Mouse (Mus musculus): ENCODE data around the gene Dhx32. TPM values are rescaled to one million over a fixed set of nuclear protein-coding genes. Genes with fewer than 3 reads are reported as not detected.

Dhx32 gene
- polyA plus RNA-seq, 1 experiment from 2014 or later, result 22.6 TPM

- no peak for ATAC-seq (ENCODE audit: insufficient read depth)
- H3K27ac ChIP-seq (ENCODE audit: low read depth), result no peak overlapping the region
- no peak for DNase-seq
- no peaks in the 10 kb centered on the region for H3K27me3 ChIP-seq (ENCODE audit: insufficient read depth, low read length)
- no peak overlapping the region for H3K4me3 ChIP-seq (ENCODE audit: low read depth, low read length)
- TF ChIP-seq CTCF (IDR thresholded peaks at IDR 0.05; ENCODE audit: low read depth), result no peak
- H3K9me3 ChIP-seq (ENCODE audit: low read depth, low read length), result no peaks in the 10 kb centered on the region
- WGBS, result 90% methylated on average over 4 of the region's 4 CpGs
- no peak overlapping the region for H3K9ac ChIP-seq
- H3K4me2 ChIP-seq, result no peak overlapping the region
- H3K4me1 ChIP-seq (ENCODE audit: insufficient read depth), result 0 out of 2 replicates have a peak, but pooled peaks cover 11% of the 10 kb centered on the region
- no peaks in the 10 kb centered on the region for H3K36me3 ChIP-seq (ENCODE audit: insufficient read depth)
These were observed 7.6 kb upstream of the Dhx32 start for GRCm38 (mm10) chr7:133790171-133790570.

- Histone ChIP-seq H3K9ac (no peak overlapping the region), H3K9me3 (ENCODE audit: low read depth, low read length) (no peaks in the 10 kb centered on the region), H3K36me3 (ENCODE audit: insufficient read depth) (no peaks in the 10 kb centered on the region), H3K4me1 (ENCODE audit: insufficient read depth) (0 out of 2 replicates have a peak, but pooled peaks cover 3% of the 10 kb centered on the region), H3K4me3 (ENCODE audit: low read depth, low read length) (no peak overlapping the region), H3K27ac (ENCODE audit: low read depth) (no peak overlapping the region), H3K27me3 (ENCODE audit: insufficient read depth, low read length) (no peaks in the 10 kb centered on the region), H3K4me2 (no peak overlapping the region)
- 67% methylated on average over 3 of the region's 3 CpGs for WGBS
- ATAC-seq (ENCODE audit: insufficient read depth) (no peak), DNase-seq (no peak)
- no peak for TF ChIP-seq CTCF (IDR thresholded peaks at IDR 0.05; ENCODE audit: low read depth)
These were observed 5.6 kb upstream of the Dhx32 start for GRCm38 (mm10) chr7:133788147-133788546.

- no peak for DNase-seq
- 84% methylated on average over 6 of the region's 6 CpGs for WGBS
These were observed 5.0 kb upstream of the Dhx32 start for GRCm38 (mm10) chr7:133787571-133787970.

GRCm38 (mm10) chr7:133781991-133782390, 535 bp downstream of the Dhx32 start:
- Histone ChIP-seq H3K4me1 (ENCODE audit: insufficient read depth) (no peaks in the 10 kb centered on the region), H3K9me3 (ENCODE audit: low read depth, low read length) (no peaks in the 10 kb centered on the region), H3K27ac (ENCODE audit: low read depth) (no peak overlapping the region), H3K4me3 (ENCODE audit: low read depth, low read length) (no peak overlapping the region), H3K4me2 (no peak overlapping the region), H3K36me3 (ENCODE audit: insufficient read depth) (no peaks in the 10 kb centered on the region), H3K27me3 (ENCODE audit: insufficient read depth, low read length) (no peaks in the 10 kb centered on the region), H3K9ac (no peak overlapping the region)
- DNase-seq (no peak), ATAC-seq (ENCODE audit: insufficient read depth) (no peak)
- 52% methylated on average over 6 of the region's 6 CpGs for WGBS
- TF ChIP-seq CTCF (IDR thresholded peaks at IDR 0.05; ENCODE audit: low read depth), result no peak

More at GRCm38 (mm10) chr7:133787571-133787970, 5.0 kb upstream of the Dhx32 start:
- no peaks in the 10 kb centered on the region for H3K36me3 ChIP-seq (ENCODE audit: insufficient read depth)
- no peak overlapping the region for H3K9ac ChIP-seq
- H3K4me2 ChIP-seq, result no peak overlapping the region
- H3K27me3 ChIP-seq (ENCODE audit: insufficient read depth, low read length), result no peaks in the 10 kb centered on the region
- H3K4me1 ChIP-seq (ENCODE audit: insufficient read depth), result 0 out of 2 replicates have a peak, but pooled peaks cover 2% of the 10 kb centered on the region
- TF ChIP-seq CTCF (IDR thresholded peaks at IDR 0.05; ENCODE audit: low read depth), result no peak
- H3K4me3 ChIP-seq (ENCODE audit: low read depth, low read length), result no peak overlapping the region
- H3K9me3 ChIP-seq (ENCODE audit: low read depth, low read length), result no peaks in the 10 kb centered on the region
- no peak overlapping the region for H3K27ac ChIP-seq (ENCODE audit: low read depth)
- no peak for ATAC-seq (ENCODE audit: insufficient read depth)

- Histone ChIP-seq H3K27me3 (ENCODE audit: insufficient read depth, low read length) (no peaks in the 10 kb centered on the region), H3K27ac (ENCODE audit: low read depth) (no peak overlapping the region), H3K4me2 (no peak overlapping the region), H3K9me3 (ENCODE audit: low read depth, low read length) (no peaks in the 10 kb centered on the region), H3K9ac (no peak overlapping the region), H3K4me1 (ENCODE audit: insufficient read depth) (no peaks in the 10 kb centered on the region), H3K36me3 (ENCODE audit: insufficient read depth) (no peaks in the 10 kb centered on the region), H3K4me3 (ENCODE audit: low read depth, low read length) (no peak overlapping the region)
- no peak for ATAC-seq (ENCODE audit: insufficient read depth)
- TF ChIP-seq CTCF (IDR thresholded peaks at IDR 0.05; ENCODE audit: low read depth), result no peak
- DNase-seq, result no peak
- 54% methylated on average over 6 of the region's 6 CpGs for WGBS
These were observed 943 bp downstream of the Dhx32 start for GRCm38 (mm10) chr7:133781583-133781982.

GRCm38 (mm10) chr7:133776626-133776996, 5.9 kb downstream of the Dhx32 start, which contains the start of gene Fank1:
Fank1 (plus strand) TSS chr7:133776861.
- Histone ChIP-seq H3K27ac (ENCODE audit: low read depth) (no peak within 1 kb of the TSS), H3K9ac (peak within 1 kb of the TSS; percentile 70), H3K4me2 (peak within 1 kb of the TSS; percentile 88), H3K27me3 (ENCODE audit: insufficient read depth, low read length) (no peaks in the 10 kb centered on the region), H3K9me3 (ENCODE audit: low read depth, low read length) (no peaks in the 10 kb centered on the region), H3K36me3 (ENCODE audit: insufficient read depth) (no peaks in the 10 kb centered on the region), H3K4me1 (ENCODE audit: insufficient read depth) (peaks cover 7% of the 10 kb centered on the region; the same call in 1 of the 2 replicates), H3K4me3 (ENCODE audit: low read depth, low read length) (peak within 1 kb of the TSS; percentile 77)
- DNase-seq, result peak; percentile 93
- TF ChIP-seq CTCF (IDR thresholded peaks at IDR 0.05; ENCODE audit: low read depth), result no peak
- ATAC-seq (ENCODE audit: insufficient read depth), result peak; percentile 94
- under 1% methylated on average over 45 of the region's 45 CpGs for WGBS

GRCm38 (mm10) chr7:133775796-133776625, 6.5 kb downstream of the Dhx32 start:
- peak; percentile 78 for ATAC-seq (ENCODE audit: insufficient read depth)
- H3K27ac ChIP-seq (ENCODE audit: low read depth), result no peak overlapping the region

More at GRCm38 (mm10) chr7:133775796-133776625, 6.5 kb downstream of the Dhx32 start:
- H3K27me3 ChIP-seq (ENCODE audit: insufficient read depth, low read length), result no peaks in the 10 kb centered on the region
- 4% methylated on average over 38 of the region's 38 CpGs for WGBS
- H3K9me3 ChIP-seq (ENCODE audit: low read depth, low read length), result no peaks in the 10 kb centered on the region
- no peaks in the 10 kb centered on the region for H3K36me3 ChIP-seq (ENCODE audit: insufficient read depth)
- no peak for DNase-seq
- H3K9ac ChIP-seq, result peak overlapping the region; percentile 70
- TF ChIP-seq CTCF (IDR thresholded peaks at IDR 0.05; ENCODE audit: low read depth), result no peak
- peaks cover 7% of the 10 kb centered on the region; the same call in 1 of the 2 replicates for H3K4me1 ChIP-seq (ENCODE audit: insufficient read depth)
- peak overlapping the region; percentile 88 for H3K4me2 ChIP-seq
- peak overlapping the region; percentile 77 for H3K4me3 ChIP-seq (ENCODE audit: low read depth, low read length)
